Mouse (Mus musculus) urinary bladder, adult 2 months (tissue): Measurements from ENCODE around the gene Clstn3. TPM values are rescaled to one million over a fixed set of nuclear protein-coding genes. Genes with fewer than 3 reads are reported as not detected.
"Not testable (repeated sequence)": the region's sequence is repeated elsewhere in the genome, so short reads cannot be mapped to it uniquely, and the experiment has no call there.

ENCODE experiments used
- DNase-seq: peaks from one replicate; pipeline ENCODE4 v3.0.0; 2022; ENCODE audit warnings: low spot score
- polyA plus RNA-seq: library from polyadenylated mRNA; depleted of rRNA; stranded (reverse); fragments of >200 nt; gene quantifications from 2 replicates; pipeline ENCODE4 v1.2.3, GENCODE M21; 2012; rRNA removed

The Clstn3 gene
- polyA plus RNA-seq, 1 experiment: 1.4 TPM

DNA sequence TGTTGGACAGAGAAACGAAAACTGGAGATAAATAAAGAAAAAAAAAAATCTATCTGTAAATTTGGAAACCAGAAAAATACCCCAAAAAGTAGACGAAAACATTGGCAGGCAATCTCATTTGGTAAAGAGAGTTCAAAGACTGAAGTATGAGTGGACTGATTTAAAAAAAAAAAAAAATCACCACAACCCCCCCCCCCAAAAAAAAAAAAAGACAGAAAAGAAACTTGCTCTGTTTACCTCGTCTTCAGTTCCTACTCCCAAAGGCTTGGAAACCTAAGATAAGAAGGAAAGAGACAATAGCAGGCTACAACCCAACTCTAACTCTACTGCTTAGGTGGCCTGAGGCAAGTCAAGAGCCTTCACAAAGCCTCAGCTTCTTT is 50.8 kb downstream of the Clstn3 start:
- no peak for DNase-seq

DNA sequence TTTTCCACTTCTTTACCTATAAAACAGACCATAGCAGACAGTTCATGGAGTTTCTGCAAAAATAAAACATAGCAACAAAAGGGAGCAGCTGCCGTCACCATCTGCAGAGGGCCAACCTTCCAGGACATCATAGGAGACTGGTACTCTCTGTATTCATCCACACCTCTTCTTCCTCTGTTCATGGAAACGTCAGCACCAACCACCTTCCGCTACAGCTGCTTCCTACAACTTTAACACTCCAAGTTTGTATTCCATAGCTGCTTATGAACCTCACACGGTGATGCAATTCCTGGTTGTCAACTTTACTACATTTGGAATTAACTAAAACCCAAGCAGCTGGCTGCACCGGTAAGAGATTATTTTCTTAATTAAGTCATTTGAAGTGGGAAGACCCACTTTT is 56.2 kb downstream of the Clstn3 start:
- no peak for DNase-seq

DNA sequence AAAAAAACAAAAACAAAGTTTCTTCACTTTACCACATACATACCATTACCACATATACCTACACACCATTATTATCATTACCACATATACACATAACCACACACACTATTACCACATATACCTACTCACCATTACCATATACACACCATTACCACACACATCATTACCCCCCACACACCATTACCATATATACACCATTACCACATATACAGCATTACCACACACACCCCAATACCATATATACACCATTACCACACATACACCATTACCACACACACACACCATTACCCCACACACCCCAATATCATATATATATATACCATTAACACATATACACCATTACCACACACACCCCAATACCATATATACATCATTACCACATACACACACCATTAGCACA is 57.4 kb downstream of the Clstn3 start:
- no peak for DNase-seq

DNA sequence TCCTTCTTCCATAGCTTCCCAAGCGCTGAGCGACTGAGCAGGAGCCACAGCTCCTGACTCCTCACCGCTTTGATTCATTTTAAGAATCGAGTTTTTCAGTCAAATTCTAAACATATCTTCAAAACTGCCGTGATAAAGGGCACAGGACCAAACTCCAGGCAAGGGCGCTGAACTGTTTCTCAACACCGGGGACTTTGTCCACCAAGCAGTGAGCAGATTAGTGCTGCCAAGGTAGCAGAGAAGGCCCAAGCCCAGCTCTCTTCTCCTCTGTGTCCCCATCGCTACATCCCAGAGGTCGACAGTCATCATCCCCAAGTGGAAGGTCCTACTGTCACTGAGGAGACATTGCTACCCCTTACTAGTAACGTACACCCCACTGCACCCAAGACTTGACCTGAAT is 58.3 kb downstream of the Clstn3 start:
- DNase-seq: no peak

DNA sequence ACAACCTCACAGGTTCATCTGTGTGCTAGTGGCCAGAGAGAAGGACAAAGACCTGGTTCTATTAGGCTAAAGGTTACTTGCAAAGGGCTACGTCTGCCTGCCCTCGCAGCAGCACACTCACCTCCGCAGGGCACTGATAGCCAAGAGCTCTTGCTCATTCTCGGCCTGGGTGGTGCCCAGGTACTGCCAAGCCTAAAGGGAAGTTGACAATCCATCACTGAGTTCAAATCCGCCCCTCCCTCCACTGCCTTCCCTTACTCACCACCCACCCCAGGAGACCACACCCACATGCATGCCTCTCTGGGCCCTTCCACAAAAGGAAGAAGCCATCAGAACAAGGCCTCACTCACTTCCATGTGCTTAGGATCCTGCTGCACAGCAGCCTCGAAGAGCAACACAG is 64.9 kb downstream of the Clstn3 start:
- DNase-seq: no peak

DNA sequence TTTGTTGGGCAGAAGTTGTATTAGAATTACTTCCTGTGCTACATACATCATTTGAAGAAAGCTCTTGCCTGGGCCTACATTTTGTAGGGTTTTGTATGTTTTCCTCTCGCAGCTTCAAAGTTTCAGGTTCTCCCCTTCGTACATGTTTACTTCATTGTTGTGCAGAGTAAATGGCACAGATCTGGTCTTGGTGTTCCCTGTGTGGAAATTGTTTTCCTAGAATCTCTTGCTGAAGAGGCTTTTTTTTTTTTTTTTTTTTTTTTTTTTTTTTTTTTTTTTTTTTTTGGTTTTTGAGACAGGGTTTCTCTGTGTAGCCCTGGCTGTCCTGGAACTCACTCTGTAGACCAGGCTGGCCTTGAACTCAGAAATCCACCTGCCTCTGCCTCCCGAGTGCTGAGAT is 69.6 kb downstream of the Clstn3 start:
- not testable (repeated sequence) for DNase-seq

Other genes starting within 250 kb of the Clstn3 start
- gene Vmn2r27, start 232.9 kb downstream of the Clstn3 start, polyA plus RNA-seq: not detected in 2 replicates
- gene Cd163, start 160.1 kb downstream of the Clstn3 start, polyA plus RNA-seq: 4.9 and 10.5 TPM in 2 replicates
- 36.7 and 41.2 TPM in 2 replicates for gene Pex5, start 49.7 kb downstream of the Clstn3 start, polyA plus RNA-seq
- gene C1rl, start 28.3 kb upstream of the Clstn3 start, polyA plus RNA-seq: 5.0 and 6.3 TPM in 2 replicates
- gene C1ra, start 47.6 kb upstream of the Clstn3 start, polyA plus RNA-seq: 74.5 and 121 TPM in 2 replicates
- 327 and 369 TPM in 2 replicates for gene C1s1, start 77.6 kb upstream of the Clstn3 start, polyA plus RNA-seq
- 0.08 and 0.09 TPM in 2 replicates for gene C1rb, start 105.5 kb upstream of the Clstn3 start, polyA plus RNA-seq
- gene C1s2, start 171.3 kb upstream of the Clstn3 start, polyA plus RNA-seq: 0.52 and 0.57 TPM in 2 replicates
- gene Lpcat3, start 198.2 kb upstream of the Clstn3 start, polyA plus RNA-seq: 84.5 and 91.6 TPM in 2 replicates
- 73.3 and 84.5 TPM in 2 replicates for gene Emg1, start 247.4 kb upstream of the Clstn3 start, polyA plus RNA-seq
- gene Phb2, start 247.5 kb upstream of the Clstn3 start, polyA plus RNA-seq: 111 and 120 TPM in 2 replicates